Mouse (Mus musculus) layer of hippocampus, postnatal 25 days (tissue): Measurements from ENCODE around the gene Sertad3. TPM values are rescaled to one million over a fixed set of nuclear protein-coding genes. Genes with fewer than 3 reads are reported as not detected.

Experiments used
- DNase-seq, 2 experiments: peaks; one replicate each; pipeline ENCODE4 v3.0.0; 2022; ENCODE audit warnings: mixed read lengths in 2 of 2, low spot score in 1 of 2; ENCODE audit errors: extremely low spot score in 1 of 2
- total RNA-seq, 2 experiments: library from RNA; stranded (reverse); gene quantifications; 2 replicates each; pipeline ENCODE4 v1.2.3; 2021

The Sertad3 gene
- total RNA-seq, 2 experiments from 2014 or later: 3.3 to 3.9 TPM

DNA sequence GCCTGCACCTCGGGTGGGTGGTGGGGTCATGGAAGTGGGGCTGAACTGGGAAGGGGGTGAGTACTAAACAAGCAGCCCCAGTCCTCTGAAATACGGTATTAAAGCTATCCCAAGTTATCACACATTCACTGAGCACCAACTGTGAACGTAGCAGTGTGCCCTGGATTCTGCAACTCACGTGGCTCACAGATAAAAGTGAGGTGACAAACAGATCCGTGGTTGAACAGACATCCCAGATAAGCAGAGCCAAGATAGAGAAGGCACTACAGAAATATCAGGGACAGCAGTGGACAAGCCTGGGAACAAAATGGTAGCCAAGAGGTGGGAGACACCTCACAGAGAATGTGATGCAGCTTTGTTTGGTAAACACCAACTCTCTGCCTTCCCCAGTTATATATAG, 13.9 kb upstream of the Sertad3 start:
- DNase-seq: no peak

DNA sequence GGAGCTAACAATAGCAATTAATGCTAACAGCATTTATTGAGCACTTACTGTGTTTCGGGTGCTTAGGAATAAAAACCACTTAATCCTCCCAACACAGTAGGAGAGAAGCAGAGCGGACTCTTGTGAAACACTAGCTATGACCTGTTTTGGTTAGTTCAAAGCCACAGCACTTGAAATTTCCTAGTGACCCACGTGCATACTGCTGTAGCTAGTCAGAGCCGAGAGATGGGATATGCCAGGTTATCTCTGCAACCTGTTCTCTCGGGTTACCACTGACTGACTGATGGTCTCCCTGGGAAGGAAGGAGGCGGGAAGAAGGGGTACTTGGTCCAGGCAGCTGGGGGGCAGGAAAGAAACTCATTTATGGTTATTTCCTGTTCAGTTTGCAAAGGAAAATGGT, 13.1 kb upstream of the Sertad3 start:
- DNase-seq: no peak

DNA sequence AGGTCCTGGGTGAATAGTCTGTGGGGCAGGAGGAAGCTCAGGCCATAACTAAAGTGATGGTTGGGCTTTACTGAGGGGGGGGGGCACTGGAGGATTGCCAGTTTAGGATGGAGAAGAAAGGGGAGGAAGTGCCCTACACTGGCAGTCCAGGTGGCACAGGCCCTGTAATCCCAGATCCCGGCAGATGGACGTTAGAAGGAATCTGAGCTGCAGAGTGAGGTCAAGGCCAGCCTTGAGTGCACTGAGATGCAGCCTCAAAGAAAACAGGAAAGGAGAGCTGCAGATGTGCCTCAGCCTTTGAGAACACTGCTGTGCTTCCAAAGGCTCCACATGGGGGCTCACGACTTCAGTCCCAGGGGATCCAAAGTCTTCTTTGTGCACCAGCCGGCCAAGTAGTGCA, 5.9 kb upstream of the Sertad3 start:
- DNase-seq: no peak

DNA sequence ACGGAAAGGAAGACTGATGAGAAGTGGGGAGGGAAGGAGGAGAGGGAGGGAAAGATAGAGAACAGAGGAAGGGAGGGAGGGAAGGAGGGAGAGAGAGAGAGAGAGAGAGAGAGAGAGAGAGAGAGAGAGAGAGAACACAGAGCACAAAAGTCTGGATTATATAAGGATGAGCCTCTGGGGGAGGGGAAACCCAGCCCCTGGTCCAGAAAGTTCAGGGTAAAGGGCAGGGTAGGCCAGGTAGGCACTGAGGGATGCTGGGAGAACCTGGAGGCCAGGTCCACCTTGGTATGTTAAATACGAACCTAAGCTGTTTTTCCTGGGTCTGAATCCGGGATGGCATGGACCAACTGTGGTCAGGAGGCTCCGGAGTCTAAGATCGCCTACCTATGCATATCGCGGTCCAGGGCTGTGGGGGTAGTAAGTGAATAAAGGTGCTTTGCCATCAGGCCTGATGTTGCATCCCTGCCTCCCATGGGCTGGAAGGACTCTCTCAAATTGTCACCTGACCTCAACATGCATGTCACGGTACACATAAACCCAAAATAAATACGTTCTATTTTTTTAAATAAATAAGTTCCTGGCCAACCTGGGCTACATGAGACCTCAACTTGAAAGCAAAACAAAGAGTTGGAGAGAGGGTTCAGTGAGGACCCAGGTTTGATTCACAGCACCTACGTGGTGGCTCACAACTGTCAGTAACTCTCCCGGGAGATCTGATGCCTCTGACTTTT, 2.0 kb upstream of the Sertad3 start:
- DNase-seq: no peak

DNA sequence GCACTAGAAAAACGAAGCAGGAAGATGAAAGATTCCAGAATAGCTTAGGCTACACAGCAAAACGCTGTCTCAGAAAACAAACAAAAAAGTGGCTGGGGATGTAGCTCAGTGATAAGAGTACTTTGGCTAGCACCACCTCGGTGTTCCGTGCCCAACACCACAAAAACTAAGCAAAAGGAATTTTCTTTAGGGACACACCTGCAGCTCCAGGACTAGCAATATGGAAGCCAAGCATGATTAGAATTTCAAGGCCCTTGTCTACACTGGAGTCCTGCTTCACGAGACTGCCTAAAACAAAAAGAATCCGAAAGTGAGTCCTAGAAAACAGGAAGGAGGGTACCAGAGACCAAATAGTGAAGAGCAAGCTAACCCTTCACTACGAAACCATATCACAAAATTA, 972 bp upstream of the Sertad3 start:
- DNase-seq: no peak

DNA sequence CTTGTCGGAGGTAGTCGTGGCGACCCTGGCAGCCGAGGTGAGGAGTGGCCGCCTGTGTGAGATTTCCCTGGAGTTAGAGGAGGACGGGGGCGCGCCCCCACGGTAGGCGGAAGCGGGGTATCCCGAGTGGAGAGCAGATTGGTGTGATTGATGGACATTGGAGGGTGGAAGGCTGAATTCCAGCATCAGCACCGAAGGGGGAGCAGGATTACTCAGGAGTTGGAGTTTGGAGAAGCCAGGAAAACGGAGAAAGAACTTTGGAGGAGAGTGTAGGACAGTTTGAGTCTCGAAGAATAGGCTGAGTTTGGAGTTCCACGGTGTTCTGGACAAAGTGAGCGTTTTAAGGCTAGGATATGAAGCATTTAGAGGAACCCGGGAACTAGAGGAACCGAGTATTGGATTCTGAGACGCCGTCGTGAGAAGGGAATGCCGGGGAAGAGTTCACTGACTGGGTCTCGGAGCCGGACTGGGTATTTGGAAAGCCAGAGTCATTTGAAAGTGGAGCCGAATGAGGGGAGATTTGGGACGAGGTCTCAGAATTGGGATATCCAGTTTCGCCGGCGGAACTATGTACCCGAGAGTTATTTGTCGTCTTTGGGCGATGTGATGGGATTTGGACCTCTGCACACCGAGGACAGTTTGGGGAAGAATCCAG, 394 bp downstream of the Sertad3 start:
- no peak for DNase-seq

DNA sequence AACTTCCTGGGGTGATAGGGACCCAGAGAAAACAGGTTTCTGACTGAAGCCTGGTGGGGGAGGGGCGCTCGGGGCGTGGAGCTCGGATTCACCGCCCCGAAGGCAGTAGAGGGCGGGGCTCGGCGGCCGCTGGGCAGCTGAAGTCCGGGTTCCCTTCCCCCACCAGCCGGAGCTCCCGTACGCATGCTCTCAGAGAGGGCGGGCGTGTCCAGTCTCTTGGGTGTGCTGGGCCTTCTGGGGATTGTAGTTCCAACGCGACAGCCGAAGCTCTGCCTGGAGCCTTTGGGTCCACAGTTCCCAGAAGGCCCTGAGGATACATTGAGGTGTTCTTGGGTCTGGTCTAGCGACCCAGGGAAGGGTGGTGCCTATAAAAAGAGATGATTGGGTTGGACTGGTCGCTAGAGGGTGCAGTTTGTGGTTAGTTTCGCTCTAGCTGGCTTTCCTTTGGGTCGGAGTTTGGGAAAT, 954 bp downstream of the Sertad3 start:
- DNase-seq: peak; percentile 80 to 92

DNA sequence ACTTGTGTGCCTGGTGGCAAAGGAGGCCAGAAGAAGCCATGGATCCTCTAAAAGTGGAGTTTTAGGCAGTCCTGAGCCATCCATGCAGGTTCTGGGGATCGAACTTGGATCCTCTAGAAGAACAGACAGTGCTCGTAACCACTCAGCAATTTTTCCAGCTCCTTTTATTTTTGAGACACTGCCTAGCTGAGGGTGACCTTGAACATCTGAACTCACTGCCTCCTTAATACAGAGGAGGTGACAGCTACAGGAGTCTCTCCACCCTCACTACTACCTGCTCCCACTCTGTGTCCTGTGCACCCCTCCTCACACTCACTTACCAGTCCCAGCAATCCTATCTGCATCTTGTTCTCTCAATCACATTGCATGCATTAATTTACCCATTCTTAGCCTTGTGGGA, 2.0 kb downstream of the Sertad3 start:
- no peak for DNase-seq

DNA sequence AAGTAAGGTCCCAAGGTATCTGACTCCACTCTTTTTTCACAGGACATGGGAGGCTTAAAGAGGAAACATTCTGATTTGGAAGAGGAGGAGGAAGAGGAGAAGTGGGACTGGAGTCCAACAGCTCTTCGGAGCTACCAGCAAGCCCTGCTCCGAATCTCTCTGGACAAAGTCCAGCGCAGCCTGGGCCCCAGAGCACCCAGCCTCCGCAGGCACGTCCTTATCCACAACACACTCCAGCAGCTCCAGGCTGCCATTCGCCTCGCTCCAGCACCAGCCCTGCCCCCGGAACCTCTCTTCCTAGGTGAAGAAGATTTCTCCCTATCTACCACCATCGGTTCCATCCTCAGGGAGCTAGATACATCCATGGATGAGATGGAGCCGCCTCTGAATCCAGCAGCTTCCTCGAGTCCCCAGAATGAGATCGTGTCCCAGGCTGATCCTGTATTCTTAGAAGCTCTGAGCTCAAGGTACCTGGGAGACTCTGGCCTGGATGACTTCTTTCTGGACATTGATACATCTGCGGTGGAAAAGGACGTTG, 2.6 kb downstream of the Sertad3 start:
- no peak for DNase-seq

DNA sequence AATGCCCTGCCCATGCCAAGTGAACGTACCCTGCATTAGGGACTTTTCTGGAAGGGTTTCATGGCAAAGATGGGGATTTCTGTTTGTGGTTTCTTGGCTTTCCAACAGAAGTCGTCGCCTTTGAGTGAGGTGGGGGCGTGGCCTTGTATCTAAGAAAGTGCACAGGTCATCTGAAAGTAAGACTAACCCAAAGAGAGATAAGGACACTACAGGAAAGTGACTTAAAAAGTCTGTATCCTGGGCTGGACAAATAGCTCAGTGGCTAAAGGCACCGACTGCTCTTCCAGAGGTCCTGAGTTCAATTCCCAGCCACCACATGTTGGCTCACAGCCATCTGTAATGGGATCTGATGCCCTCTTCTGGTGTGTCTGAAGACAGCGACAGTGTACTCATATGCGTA, 5.0 kb downstream of the Sertad3 start:
- no peak for DNase-seq

DNA sequence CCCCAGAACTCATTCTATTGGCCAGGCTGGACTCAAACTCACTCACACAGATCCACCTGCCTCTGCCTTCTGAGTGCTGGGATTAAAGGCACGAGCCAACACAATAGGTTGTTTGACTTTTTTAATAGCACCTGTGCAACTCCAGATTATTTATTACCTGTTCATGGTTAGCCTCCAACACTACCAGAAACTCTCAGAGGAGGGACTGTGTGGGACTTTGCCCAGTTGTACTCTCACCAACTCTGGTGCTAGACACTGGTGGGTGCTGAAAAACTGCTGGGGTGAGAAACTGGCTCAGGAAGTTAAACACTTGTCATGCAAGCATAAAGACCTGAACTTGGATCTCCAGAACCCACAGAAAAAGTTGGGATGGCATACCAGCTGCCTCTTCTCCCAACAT, 6.2 kb downstream of the Sertad3 start:
- no peak for DNase-seq

DNA sequence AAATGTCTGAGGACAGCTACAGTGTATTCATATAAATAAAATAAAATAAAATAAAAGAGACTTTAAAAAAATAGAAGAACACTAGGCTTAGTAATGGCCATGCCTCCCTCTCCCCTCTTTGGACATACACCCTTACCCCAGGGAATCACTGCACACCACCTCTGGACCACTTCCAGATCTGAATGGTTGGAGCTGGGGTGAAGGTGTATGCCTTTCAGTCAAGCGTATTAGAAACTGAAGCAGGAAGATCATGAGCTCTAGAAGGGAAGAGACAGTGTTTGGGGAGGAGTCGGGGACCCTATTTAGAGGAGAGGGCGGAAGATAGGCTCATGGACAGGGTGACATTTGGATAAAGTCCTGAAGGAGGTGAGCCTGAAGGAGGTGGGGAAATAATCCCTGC, 6.9 kb downstream of the Sertad3 start:
- DNase-seq: no peak

DNA sequence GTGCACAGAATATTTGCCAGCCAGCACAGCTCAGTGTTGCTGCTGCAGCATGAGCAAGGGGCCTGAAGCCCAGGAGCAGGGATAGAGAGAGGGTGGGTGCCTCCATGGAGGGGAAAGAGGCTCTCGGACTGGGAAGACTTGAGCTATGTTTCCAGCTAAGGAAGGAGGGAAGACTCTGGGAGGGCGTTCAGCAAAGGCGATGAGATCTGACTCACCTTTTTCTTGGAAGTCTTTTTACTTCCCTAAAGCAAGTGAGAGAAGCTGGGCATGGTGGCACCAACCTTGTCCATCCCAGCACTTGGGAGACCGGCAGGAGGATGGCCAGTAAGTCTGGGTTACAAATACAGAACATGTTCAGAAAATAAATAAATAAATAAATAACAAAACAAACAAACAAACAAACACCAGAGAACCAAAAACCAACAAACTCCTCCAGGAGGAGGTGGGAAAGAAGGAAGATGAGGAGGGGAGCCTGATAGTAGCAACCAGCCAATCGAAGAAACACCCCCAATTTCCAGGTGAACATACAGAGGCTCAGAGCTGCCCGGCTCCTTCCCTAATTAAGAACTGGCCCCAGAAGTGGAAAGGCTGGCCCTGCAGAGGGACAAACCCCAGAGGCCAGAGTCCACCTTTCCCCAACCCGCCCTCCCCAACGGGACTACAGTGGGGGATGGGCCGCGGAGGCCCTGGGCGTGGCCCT, 7.5 kb downstream of the Sertad3 start:
- DNase-seq: no peak

DNA sequence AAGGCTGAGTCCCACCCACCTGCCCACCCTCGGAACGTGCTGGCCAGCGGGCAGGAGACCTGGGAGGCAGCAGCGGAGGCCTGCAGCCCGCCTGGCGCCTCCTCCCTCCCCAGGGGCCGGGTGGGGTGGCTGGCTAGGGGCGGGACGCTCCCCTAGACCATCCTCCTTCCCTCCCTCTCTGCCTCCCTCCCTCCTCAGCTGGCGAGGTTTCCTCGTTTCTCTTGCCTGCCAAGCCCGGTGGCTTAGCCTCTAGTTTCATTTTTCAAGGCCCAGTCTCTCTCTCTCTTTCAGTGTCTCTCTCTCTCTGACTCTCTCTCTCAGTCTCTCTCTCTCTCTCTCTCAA, 8.0 kb downstream of the Sertad3 start:
- DNase-seq: peak; percentile 38 to 40

DNA sequence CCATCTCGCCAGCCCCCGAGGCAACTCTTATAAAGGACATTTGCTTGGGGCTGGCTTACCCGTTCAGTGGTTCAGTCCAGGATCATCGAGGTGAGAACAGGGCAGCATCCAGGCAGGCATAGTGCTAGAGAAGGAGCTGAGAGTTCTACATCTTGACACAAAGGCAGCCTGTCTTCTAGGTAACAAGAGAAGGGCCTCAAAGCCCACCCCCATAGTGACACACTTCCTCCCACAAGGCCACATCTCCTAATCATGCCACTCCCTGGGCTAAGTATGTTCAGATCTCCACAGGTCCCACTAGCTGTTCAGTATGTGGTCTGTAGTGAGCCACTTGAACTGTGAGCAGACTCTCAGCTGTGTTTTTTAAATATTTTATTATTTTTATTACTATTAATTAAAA, 10.3 kb downstream of the Sertad3 start:
- DNase-seq: no peak

DNA sequence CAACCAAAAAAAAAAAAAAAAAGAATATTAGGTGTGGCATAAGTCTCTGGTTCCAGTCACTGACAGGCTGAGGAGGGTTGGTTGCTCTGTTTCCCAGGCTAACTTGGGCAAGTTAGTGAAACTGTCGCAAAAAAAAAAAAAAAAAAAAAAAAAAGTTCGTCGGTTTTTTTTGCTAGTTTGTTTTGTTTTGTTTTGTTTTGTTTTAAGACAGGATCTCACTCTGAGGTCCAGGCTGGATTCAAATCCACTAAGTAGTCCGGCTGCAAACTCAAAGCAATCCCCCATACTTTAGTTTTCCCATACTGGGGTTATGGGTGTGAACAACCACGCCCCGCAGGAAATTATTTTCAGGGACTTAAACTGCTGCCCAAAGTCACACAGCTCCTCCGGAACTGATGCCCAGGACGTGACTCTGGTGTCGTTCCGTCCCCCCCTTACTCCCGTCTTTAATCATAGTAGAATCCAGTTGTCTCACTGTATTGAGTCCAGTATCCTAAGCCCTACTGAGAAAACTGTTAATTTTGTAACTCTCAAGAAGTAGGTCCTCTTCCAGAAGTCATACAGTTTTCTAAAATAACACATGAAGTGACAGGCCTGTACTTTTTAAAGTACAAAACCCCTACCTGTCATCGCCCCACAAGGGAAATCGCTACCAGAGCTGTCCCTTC, 12.7 kb downstream of the Sertad3 start:
- no peak for DNase-seq

DNA sequence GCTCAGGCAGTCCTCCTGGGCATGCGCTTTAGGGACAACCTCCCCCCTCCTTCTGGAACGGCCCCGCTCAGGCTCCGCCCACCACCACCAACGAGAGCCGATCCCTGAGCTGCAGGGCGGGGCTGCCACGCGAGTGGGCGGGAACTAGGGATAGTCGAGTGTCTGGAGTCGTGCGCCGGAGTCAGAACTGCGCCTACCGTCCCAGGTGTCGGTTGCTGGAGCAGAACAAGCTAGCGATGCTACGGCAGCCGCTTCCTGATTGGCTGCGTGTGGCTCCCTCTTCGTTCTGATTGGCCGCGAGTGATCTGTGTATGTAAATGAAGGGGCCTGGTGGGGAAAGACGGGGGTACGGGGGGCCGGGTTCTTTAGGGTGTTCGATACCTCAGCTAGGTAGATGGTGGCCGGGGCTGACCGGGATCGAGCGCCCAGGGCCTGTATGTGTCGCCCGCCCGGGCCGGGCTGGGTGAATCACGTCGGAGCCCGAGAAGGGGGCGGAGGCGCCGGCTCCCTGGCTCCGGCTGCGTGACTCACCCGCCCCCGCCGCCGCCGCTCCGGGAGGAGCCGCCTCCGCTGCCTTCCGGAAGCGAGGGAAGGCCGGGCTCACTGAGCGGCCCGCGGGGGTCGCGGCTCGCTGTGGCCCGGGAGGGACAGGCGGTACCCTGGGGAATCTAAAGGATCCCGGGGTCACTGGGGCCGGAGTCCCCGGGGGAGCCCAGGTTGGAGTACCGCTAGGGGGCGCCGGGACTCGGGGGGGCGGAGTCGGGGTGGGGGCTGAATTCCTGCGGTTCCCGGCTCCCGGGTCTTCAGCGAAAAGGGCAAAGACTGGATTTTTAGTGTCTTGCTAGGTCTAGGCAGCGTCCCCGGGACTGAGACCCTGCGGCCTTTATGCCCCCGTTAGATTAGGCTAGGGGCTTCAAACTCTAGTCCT, 13.5 kb downstream of the Sertad3 start, which contains the start of gene Sertad1:
TSS of gene Sertad1 (plus strand) at position 141 of the 928 bp plus-strand sequence.
- peak; percentile 94 for DNase-seq

DNA sequence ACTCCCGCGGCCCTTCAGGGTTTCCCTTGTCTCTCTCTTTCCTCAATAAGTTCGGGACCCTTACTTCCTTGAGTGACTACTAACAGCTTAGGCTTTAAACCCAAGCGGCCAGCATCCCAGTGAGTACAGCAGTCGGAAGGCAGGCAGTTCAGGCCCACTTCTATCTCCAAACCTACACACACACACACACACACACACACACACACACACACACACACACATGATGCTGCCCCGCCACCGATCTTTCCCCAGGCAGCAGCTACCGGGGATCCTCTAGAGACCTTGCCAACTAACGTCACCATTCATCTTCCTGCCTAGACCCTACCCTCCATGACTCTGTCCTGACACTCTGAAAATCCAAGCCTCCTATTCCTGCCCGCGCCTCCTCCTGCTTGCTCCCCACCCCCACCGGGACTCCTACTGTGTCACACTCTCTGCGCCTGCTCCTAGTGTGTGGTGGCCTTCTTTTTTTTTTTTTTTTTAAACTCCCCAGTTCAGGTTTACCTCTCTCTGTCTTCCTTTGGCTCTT, 14.2 kb downstream of the Sertad3 start:
- DNase-seq: peak in 1 of 2 experiments; percentile 54

DNA sequence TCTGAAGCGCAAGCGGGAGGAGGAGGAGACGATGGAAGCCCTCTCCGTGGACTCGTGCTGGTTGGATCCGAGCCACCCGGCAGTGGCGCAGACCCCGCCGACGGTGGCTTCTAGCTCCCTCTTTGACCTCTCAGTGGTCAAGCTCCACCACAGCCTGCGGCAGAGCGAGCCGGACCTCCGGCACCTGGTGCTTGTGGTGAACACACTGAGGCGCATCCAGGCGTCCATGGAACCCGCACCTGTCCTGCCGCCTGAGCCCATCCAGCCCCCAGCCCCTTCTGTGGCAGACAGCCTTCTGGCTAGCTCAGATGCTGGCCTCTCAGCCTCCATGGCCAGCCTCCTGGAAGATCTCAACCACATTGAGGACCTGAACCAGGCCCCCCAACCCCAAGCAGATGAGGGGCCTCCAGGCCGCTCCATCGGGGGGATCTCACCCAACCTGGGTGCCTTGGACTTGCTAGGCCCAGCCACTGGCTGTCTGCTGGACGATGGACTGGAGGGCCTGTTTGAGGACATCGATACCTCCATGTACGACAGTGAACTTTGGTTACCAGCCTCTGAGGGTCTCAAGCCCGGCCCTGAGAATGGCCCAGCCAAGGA, 15.8 kb downstream of the Sertad3 start:
- DNase-seq: no peak
